Mouse (Mus musculus): ENCODE data around the gene March10. TPM values are rescaled to one million over a fixed set of nuclear protein-coding genes. Genes with fewer than 3 reads are reported as not detected.

March10 gene
- polyA plus RNA-seq, 1 experiment from 2014 or later, result not detected

- no peak overlapping the region for H3K9ac ChIP-seq (ENCODE audit: low read length)
- H3K4me2 ChIP-seq (ENCODE audit: low read depth, low read length), result peak overlapping the region; percentile 70
- no peaks in the 10 kb centered on the region for H3K9me3 ChIP-seq (replicated peaks; ENCODE audit: control insufficient read depth, low read length)
- H3K4me3 ChIP-seq (replicated peaks; ENCODE audit: low read length), result no peak overlapping the region
- 51% methylated on average over 7 of the region's 7 CpGs for WGBS
- peaks cover 7% of the 10 kb centered on the region; the same call in 1 of the 2 replicates for H3K4me1 ChIP-seq (ENCODE audit: control insufficient read depth, insufficient read depth, low read length)
- ATAC-seq (ENCODE audit: insufficient read depth, low FRiP score), result no peak
- H3K27ac ChIP-seq (ENCODE audit: low read length), result no peak overlapping the region
- H3K27me3 ChIP-seq (ENCODE audit: control insufficient read depth, insufficient read depth, low read length), result no peaks in the 10 kb centered on the region; the same call in 1 of the 2 replicates
- H3K36me3 ChIP-seq (ENCODE audit: control insufficient read depth, insufficient read depth, low read length), result no peaks in the 10 kb centered on the region
Measured at GRCm38 (mm10) chr11:105457041-105457440, 506 bp upstream of the March10 start.

DNA sequence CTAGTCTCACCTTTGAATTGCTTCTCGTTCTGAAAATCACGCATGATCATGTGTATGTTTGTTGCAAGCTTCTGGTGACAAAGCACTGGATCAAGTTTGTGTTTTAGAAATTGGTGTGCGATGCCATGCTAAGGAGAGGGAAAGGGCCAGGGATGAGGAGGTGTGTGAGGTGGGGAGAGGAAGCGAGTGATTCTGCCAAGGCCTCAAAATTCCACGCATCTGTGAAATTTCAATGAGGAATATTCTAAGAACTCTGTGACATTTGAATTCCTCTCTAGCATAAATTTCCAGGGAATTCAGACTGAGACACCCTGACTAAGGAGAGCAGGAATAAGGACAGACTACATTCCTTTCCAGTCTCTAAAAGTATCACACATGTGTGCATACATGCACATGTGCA, 1.4 kb downstream of the March10 start:
- Histone ChIP-seq H3K4me3 (replicated peaks; ENCODE audit: low read length) (no peak overlapping the region), H3K27me3 (ENCODE audit: control insufficient read depth, insufficient read depth, low read length) (no peaks in the 10 kb centered on the region; the same call in 1 of the 2 replicates), H3K4me2 (ENCODE audit: low read depth, low read length) (no peak overlapping the region), H3K4me1 (ENCODE audit: control insufficient read depth, insufficient read depth, low read length) (peaks cover 7% of the 10 kb centered on the region; the same call in 1 of the 2 replicates), H3K9me3 (replicated peaks; ENCODE audit: control insufficient read depth, low read length) (no peaks in the 10 kb centered on the region), H3K27ac (ENCODE audit: low read length) (no peak overlapping the region), H3K36me3 (ENCODE audit: control insufficient read depth, insufficient read depth, low read length) (no peaks in the 10 kb centered on the region), H3K9ac (ENCODE audit: low read length) (no peak overlapping the region)
- 88% methylated on average over 5 of the region's 5 CpGs for WGBS
- no peak for ATAC-seq (ENCODE audit: insufficient read depth, low FRiP score)

DNA sequence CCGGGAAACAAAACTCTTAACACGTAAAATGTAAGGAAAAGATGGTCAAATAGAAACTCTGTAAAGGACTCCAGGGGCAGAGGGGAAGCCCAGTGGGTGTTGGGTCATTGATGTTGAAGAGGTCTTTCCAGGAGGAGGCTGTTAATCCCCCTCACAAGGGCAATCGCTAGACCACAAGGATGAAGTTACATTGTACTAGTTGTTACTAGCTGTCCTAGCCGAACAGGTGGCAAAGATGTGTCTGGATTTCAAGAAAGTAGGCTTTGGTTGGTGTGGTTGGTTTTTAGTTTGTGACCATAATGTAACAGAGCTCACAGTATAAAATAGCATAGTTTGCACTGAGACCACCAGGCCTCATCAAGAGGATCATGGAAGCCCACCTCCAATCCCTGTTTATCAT, 3.5 kb downstream of the March10 start:
- Histone ChIP-seq H3K36me3 (ENCODE audit: control insufficient read depth, insufficient read depth, low read length) (no peaks in the 10 kb centered on the region), H3K4me2 (ENCODE audit: low read depth, low read length) (no peak overlapping the region), H3K9ac (ENCODE audit: low read length) (no peak overlapping the region), H3K9me3 (replicated peaks; ENCODE audit: control insufficient read depth, low read length) (no peaks in the 10 kb centered on the region), H3K4me1 (ENCODE audit: control insufficient read depth, insufficient read depth, low read length) (peaks cover 7% of the 10 kb centered on the region; the same call in 1 of the 2 replicates), H3K4me3 (replicated peaks; ENCODE audit: low read length) (no peak overlapping the region), H3K27me3 (ENCODE audit: control insufficient read depth, insufficient read depth, low read length) (no peaks in the 10 kb centered on the region; the same call in 1 of the 2 replicates), H3K27ac (ENCODE audit: low read length) (no peak overlapping the region)
- 82% methylated on average over 4 of the region's 4 CpGs for WGBS
- no peak for ATAC-seq (ENCODE audit: insufficient read depth, low FRiP score)

- Histone ChIP-seq H3K4me2 (ENCODE audit: low read depth, low read length) (no peak overlapping the region), H3K9me3 (replicated peaks; ENCODE audit: control insufficient read depth, low read length) (no peaks in the 10 kb centered on the region), H3K27me3 (ENCODE audit: control insufficient read depth, insufficient read depth, low read length) (no peaks in the 10 kb centered on the region; the same call in 1 of the 2 replicates), H3K27ac (ENCODE audit: low read length) (no peak overlapping the region), H3K4me1 (ENCODE audit: control insufficient read depth, insufficient read depth, low read length) (peaks cover 7% of the 10 kb centered on the region; the same call in 1 of the 2 replicates), H3K36me3 (ENCODE audit: control insufficient read depth, insufficient read depth, low read length) (no peaks in the 10 kb centered on the region), H3K4me3 (replicated peaks; ENCODE audit: low read length) (no peak overlapping the region), H3K9ac (ENCODE audit: low read length) (no peak overlapping the region)
- 44% methylated on average over 4 of the region's 4 CpGs for WGBS
- ATAC-seq (ENCODE audit: insufficient read depth, low FRiP score), result no peak
Measured at GRCm38 (mm10) chr11:105452504-105452903, 4.0 kb downstream of the March10 start.

DNA sequence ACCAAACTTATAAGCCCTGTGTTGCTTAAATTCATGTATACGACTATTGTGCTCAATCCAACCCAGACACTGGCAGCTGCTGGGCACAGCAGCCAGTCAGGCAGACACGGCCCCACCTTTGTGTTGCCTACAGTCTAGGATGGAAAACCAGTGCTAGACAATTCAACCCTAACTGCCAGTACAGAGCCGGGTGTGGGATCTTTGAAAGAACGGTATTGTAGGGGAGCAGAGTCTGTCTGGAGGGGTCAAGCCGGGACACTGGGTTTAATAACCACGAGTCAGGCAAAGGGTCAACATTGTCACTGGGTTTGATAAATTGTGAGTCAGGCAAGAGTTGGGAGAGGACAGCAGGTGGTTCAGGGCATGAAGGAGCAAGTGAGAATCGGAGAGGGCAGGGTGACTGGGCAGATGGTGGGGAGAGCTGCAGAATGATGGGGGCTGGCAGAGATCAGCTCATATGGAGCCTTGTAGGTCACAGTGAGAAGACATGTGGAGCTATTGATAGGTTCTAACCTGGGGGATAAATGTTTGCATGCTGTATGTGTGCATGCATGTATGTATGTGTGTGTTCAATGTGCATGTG, 4.9 kb downstream of the March10 start:
- ATAC-seq (ENCODE audit: insufficient read depth, low FRiP score), result no peak
- Histone ChIP-seq H3K36me3 (ENCODE audit: control insufficient read depth, insufficient read depth, low read length) (no peaks in the 10 kb centered on the region), H3K4me3 (replicated peaks; ENCODE audit: low read length) (no peak overlapping the region), H3K27ac (ENCODE audit: low read length) (no peak overlapping the region), H3K4me1 (ENCODE audit: control insufficient read depth, insufficient read depth, low read length) (peaks cover 6% of the 10 kb centered on the region; the same call in 1 of the 2 replicates), H3K27me3 (ENCODE audit: control insufficient read depth, insufficient read depth, low read length) (no peaks in the 10 kb centered on the region), H3K9me3 (replicated peaks; ENCODE audit: control insufficient read depth, low read length) (no peaks in the 10 kb centered on the region), H3K9ac (ENCODE audit: low read length) (no peak overlapping the region), H3K4me2 (ENCODE audit: low read depth, low read length) (no peak overlapping the region)
- WGBS, result 35% methylated on average over 7 of the region's 7 CpGs

- no peak for ATAC-seq (ENCODE audit: insufficient read depth, low FRiP score)
- H3K4me1 ChIP-seq (ENCODE audit: control insufficient read depth, insufficient read depth, low read length), result no peaks in the 10 kb centered on the region
- H3K4me2 ChIP-seq (ENCODE audit: low read depth, low read length), result no peak overlapping the region
- no peak overlapping the region for H3K27ac ChIP-seq (ENCODE audit: low read length)
- no peaks in the 10 kb centered on the region for H3K9me3 ChIP-seq (replicated peaks; ENCODE audit: control insufficient read depth, low read length)
- H3K36me3 ChIP-seq (ENCODE audit: control insufficient read depth, insufficient read depth, low read length), result no peaks in the 10 kb centered on the region
- H3K4me3 ChIP-seq (replicated peaks; ENCODE audit: low read length), result no peak overlapping the region
- no peak overlapping the region for H3K9ac ChIP-seq (ENCODE audit: low read length)
- 54% methylated on average over 12 of the region's 12 CpGs for WGBS
- H3K27me3 ChIP-seq (ENCODE audit: control insufficient read depth, insufficient read depth, low read length), result no peaks in the 10 kb centered on the region
Measured at GRCm38 (mm10) chr11:105449581-105450315, 6.8 kb downstream of the March10 start.

DNA sequence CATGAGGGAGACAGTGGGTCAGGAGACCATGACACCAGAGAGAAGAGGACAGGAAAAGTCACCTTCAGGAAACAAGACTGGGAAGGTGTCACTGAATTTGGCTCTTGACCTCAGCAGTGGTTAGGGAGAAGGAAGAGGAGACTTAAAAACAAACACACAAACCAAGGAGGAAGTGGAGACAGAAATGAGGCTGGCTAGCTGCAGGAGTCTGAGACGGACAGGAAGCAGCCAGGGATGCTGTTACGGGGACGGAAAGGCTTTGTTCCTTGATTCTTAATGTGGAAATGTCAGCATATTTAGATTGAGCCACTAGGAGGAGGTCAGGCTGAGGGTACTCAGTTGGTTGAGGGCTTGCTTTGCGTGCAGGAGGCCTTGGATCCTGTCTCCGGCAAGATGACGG, 8.9 kb downstream of the March10 start:
- 76% methylated on average over 6 of the region's 6 CpGs for WGBS
- Histone ChIP-seq H3K4me1 (ENCODE audit: control insufficient read depth, insufficient read depth, low read length) (peaks cover 5% of the 10 kb centered on the region), H3K4me2 (ENCODE audit: low read depth, low read length) (no peak overlapping the region), H3K9ac (ENCODE audit: low read length) (no peak overlapping the region), H3K27ac (ENCODE audit: low read length) (no peak overlapping the region), H3K27me3 (ENCODE audit: control insufficient read depth, insufficient read depth, low read length) (no peaks in the 10 kb centered on the region), H3K4me3 (replicated peaks; ENCODE audit: low read length) (no peak overlapping the region), H3K9me3 (replicated peaks; ENCODE audit: control insufficient read depth, low read length) (no peaks in the 10 kb centered on the region), H3K36me3 (ENCODE audit: control insufficient read depth, insufficient read depth, low read length) (no peaks in the 10 kb centered on the region)
- ATAC-seq (ENCODE audit: insufficient read depth, low FRiP score), result no peak

GRCm38 (mm10) chr11:105446221-105446620, 10.3 kb downstream of the March10 start:
- WGBS, result 83% methylated on average over 5 of the region's 5 CpGs
- no peak for ATAC-seq (ENCODE audit: insufficient read depth, low FRiP score)

GRCm38 (mm10) chr11:105445741-105446140, 10.8 kb downstream of the March10 start:
- Histone ChIP-seq H3K4me2 (ENCODE audit: low read depth, low read length) (no peak overlapping the region), H3K27me3 (ENCODE audit: control insufficient read depth, insufficient read depth, low read length) (no peaks in the 10 kb centered on the region), H3K27ac (ENCODE audit: low read length) (no peak overlapping the region), H3K4me3 (replicated peaks; ENCODE audit: low read length) (no peak overlapping the region), H3K4me1 (ENCODE audit: control insufficient read depth, insufficient read depth, low read length) (peaks cover 5% of the 10 kb centered on the region), H3K9ac (ENCODE audit: low read length) (no peak overlapping the region), H3K36me3 (ENCODE audit: control insufficient read depth, insufficient read depth, low read length) (no peaks in the 10 kb centered on the region), H3K9me3 (replicated peaks; ENCODE audit: control insufficient read depth, low read length) (no peaks in the 10 kb centered on the region)
- whole genome bisulfite sequencing, result 62% methylated on average over 5 of the region's 5 CpGs
- ATAC-seq (ENCODE audit: insufficient read depth, low FRiP score), result no peak

More at GRCm38 (mm10) chr11:105446221-105446620, 10.3 kb downstream of the March10 start:
- H3K27ac ChIP-seq (ENCODE audit: low read length), result no peak overlapping the region
- no peaks in the 10 kb centered on the region for H3K36me3 ChIP-seq (ENCODE audit: control insufficient read depth, insufficient read depth, low read length)
- no peak overlapping the region for H3K9ac ChIP-seq (ENCODE audit: low read length)
- no peaks in the 10 kb centered on the region for H3K9me3 ChIP-seq (replicated peaks; ENCODE audit: control insufficient read depth, low read length)
- no peaks in the 10 kb centered on the region for H3K27me3 ChIP-seq (ENCODE audit: control insufficient read depth, insufficient read depth, low read length)
- no peak overlapping the region for H3K4me3 ChIP-seq (replicated peaks; ENCODE audit: low read length)
- H3K4me2 ChIP-seq (ENCODE audit: low read depth, low read length), result no peak overlapping the region
- H3K4me1 ChIP-seq (ENCODE audit: control insufficient read depth, insufficient read depth, low read length), result peaks cover 5% of the 10 kb centered on the region
